Mouse (Mus musculus) neural tube, embryonic 15.5 days (tissue): ENCODE measurements around the gene Slc13a2. TPM values are rescaled to one million over a fixed set of nuclear protein-coding genes. Genes with fewer than 3 reads are reported as not detected.

ENCODE experiments used
- ATAC-seq: fragments of 200-750 bp; cut with Nextera tagmentation; 2 replicates; pipeline ENCODE4 v1.8.0; 2017; ENCODE audit warnings: mild to moderate bottlenecking, moderate TSS enrichment, moderate library complexity; ENCODE audit not compliant: low FRiP score
- H3K27ac ChIP-seq: fragments of 300-500 bp; sonication (generic); replicated peaks from 2 replicates; pipeline ENCODE4 v1.5.1; 2015; ENCODE audit warnings: mild to moderate bottlenecking, inconsistent platforms
- H3K27me3 ChIP-seq: fragments of 300-500 bp; sonication (generic); replicated peaks from 2 replicates; pipeline ENCODE4 v1.6.1; 2015; ENCODE audit warnings: inconsistent platforms
- H3K36me3 ChIP-seq: fragments of 300-500 bp; sonication (generic); 2 replicates; pipeline ENCODE4 v1.6.1; 2015; ENCODE audit warnings: inconsistent platforms
- H3K4me1 ChIP-seq: fragments of 300-500 bp; sonication (generic); 2 replicates; pipeline ENCODE4 v1.6.1; 2015; ENCODE audit warnings: inconsistent platforms
- H3K4me2 ChIP-seq: fragments of 300-500 bp; sonication (generic); 2 replicates; pipeline ENCODE4 v1.6.1; 2015; ENCODE audit warnings: inconsistent platforms, mild to moderate bottlenecking, moderate library complexity
- H3K4me3 ChIP-seq: fragments of 300-500 bp; sonication (generic); replicated peaks from 2 replicates; pipeline ENCODE4 v1.5.1; 2015; ENCODE audit warnings: mild to moderate bottlenecking, inconsistent platforms
- H3K9ac ChIP-seq: fragments of 300-500 bp; sonication (generic); replicated peaks from 2 replicates; pipeline ENCODE4 v1.6.1; 2015; ENCODE audit warnings: mild to moderate bottlenecking, inconsistent platforms
- H3K9me3 ChIP-seq: fragments of 300-500 bp; sonication (generic); replicated peaks from 2 replicates; pipeline ENCODE4 v1.6.1; 2016; ENCODE audit warnings: inconsistent platforms
- WGBS: fragments of 180-500 bp; shearing (Covaris S2); methylation state at CpG from one replicate; pipeline ENCODE4 v1.1.7; 2015; ENCODE audit warnings: mixed read lengths; 5-methylcytosine and 5-hydroxymethylcytosine counted together
- polyA plus RNA-seq: library from polyadenylated mRNA; unstranded; fragments of >200 nt; fragmentation: Nextera tagmentation; extraction: Ambion mirVana; gene quantifications from 2 replicates; pipeline ENCODE4 v1.2.1, GENCODE M21; 2015

The Slc13a2 gene
- polyA plus RNA-seq: 0.42 TPM in 1 of 2 replicates, not detected in the other

- Histone ChIP-seq H3K4me3 (no peak within 1 kb of the TSS), H3K4me2 (no peak within 1 kb of the TSS), H3K4me1 (no peaks in the 10 kb centered on the region), H3K36me3 (no peaks in the 10 kb centered on the region), H3K9me3 (no peaks in the 10 kb centered on the region), H3K27me3 (peaks cover 17% of the 10 kb centered on the region), H3K9ac (no peak within 1 kb of the TSS), H3K27ac (no peak within 1 kb of the TSS)
- ATAC-seq: no peak
- WGBS: 17% methylated on average over 13 of the region's 13 CpGs
Measured at GRCm38 (mm10) chr11:78422055-78422819, at the start of gene Slc13a2. Slc13a2 (minus strand) TSS chr11:78422217.

- Histone ChIP-seq H3K36me3 (peaks cover 34% of the 10 kb centered on the region), H3K27me3 (no peaks in the 10 kb centered on the region), H3K4me3 (no peak overlapping the region), H3K9ac (no peak overlapping the region), H3K9me3 (no peaks in the 10 kb centered on the region), H3K4me1 (peaks cover 6% of the 10 kb centered on the region), H3K4me2 (no peak overlapping the region), H3K27ac (no peak overlapping the region)
- no peak for ATAC-seq
- WGBS: 93% methylated on average over 10 of the region's 10 CpGs
Measured at GRCm38 (mm10) chr11:78471326-78472103, 49.5 kb upstream of the Slc13a2 start.

GRCm38 (mm10) chr11:78467932-78468331, 45.9 kb upstream of the Slc13a2 start:
- Histone ChIP-seq H3K4me2 (no peak overlapping the region), H3K4me1 (peaks cover 18% of the 10 kb centered on the region), H3K27ac (no peak overlapping the region), H3K9me3 (no peaks in the 10 kb centered on the region), H3K36me3 (peaks cover 11% of the 10 kb centered on the region; the same call in 1 of the 2 replicates), H3K4me3 (no peak overlapping the region), H3K27me3 (no peaks in the 10 kb centered on the region), H3K9ac (no peak overlapping the region)
- ATAC-seq: no peak
- WGBS: 71% methylated on average over 3 of the region's 3 CpGs

GRCm38 (mm10) chr11:78467515-78467914, 45.5 kb upstream of the Slc13a2 start:
- Histone ChIP-seq H3K9ac (no peak overlapping the region), H3K27ac (no peak overlapping the region), H3K9me3 (no peaks in the 10 kb centered on the region), H3K4me3 (no peak overlapping the region), H3K4me1 (peaks cover 18% of the 10 kb centered on the region), H3K4me2 (no peak overlapping the region), H3K27me3 (no peaks in the 10 kb centered on the region), H3K36me3 (0 out of 2 replicates have a peak, but pooled peaks cover 7% of the 10 kb centered on the region)
- ATAC-seq: no peak
- WGBS: 85% methylated on average over 7 of the region's 7 CpGs

GRCm38 (mm10) chr11:78466242-78466912, 44.4 kb upstream of the Slc13a2 start:
- Histone ChIP-seq H3K4me1 (peaks cover 18% of the 10 kb centered on the region), H3K9me3 (no peaks in the 10 kb centered on the region; the same call in 1 of the 2 replicates), H3K4me3 (peak overlapping the region; percentile 73), H3K27ac (peak overlapping the region; percentile 95), H3K36me3 (0 out of 2 replicates have a peak, but pooled peaks cover under 1% of the 10 kb centered on the region), H3K27me3 (no peaks in the 10 kb centered on the region), H3K4me2 (peak overlapping the region; percentile 89), H3K9ac (peak overlapping the region; percentile 83)
- WGBS: 52% methylated on average over 23 of the region's 23 CpGs
- ATAC-seq: peak; percentile 19; the same call in 1 of the 2 replicates

GRCm38 (mm10) chr11:78465568-78466180, 43.7 kb upstream of the Slc13a2 start, which contains the start of gene Slc46a1:
Slc46a1 (plus strand) TSS chr11:78465697.
- Histone ChIP-seq H3K9ac (peak within 1 kb of the TSS; percentile 83), H3K27me3 (no peaks in the 10 kb centered on the region), H3K4me3 (peak within 1 kb of the TSS; percentile 73), H3K9me3 (no peaks in the 10 kb centered on the region; the same call in 1 of the 2 replicates), H3K4me2 (peak within 1 kb of the TSS; percentile 89), H3K27ac (peak within 1 kb of the TSS; percentile 95), H3K36me3 (no peaks in the 10 kb centered on the region), H3K4me1 (peaks cover 18% of the 10 kb centered on the region)
- WGBS: under 1% methylated on average over 41 of the region's 41 CpGs
- peak; percentile 94 for ATAC-seq

- H3K9me3 ChIP-seq: no peaks in the 10 kb centered on the region; the same call in 1 of the 2 replicates
- peaks cover 18% of the 10 kb centered on the region for H3K4me1 ChIP-seq
- ATAC-seq: no peak
- peak overlapping the region; percentile 95 for H3K27ac ChIP-seq
- WGBS: 28% methylated on average over 9 of the region's 9 CpGs
- H3K36me3 ChIP-seq: no peaks in the 10 kb centered on the region
- H3K4me3 ChIP-seq: peak overlapping the region; percentile 73
- peak overlapping the region; percentile 89 for H3K4me2 ChIP-seq
- H3K27me3 ChIP-seq: no peaks in the 10 kb centered on the region
- peak overlapping the region; percentile 83; the same call in 1 of the 2 replicates for H3K9ac ChIP-seq
Measured at GRCm38 (mm10) chr11:78465116-78465515, 43.1 kb upstream of the Slc13a2 start.

GRCm38 (mm10) chr11:78463286-78464036, 41.4 kb upstream of the Slc13a2 start:
- H3K4me1 ChIP-seq: peaks cover 18% of the 10 kb centered on the region
- no peak overlapping the region for H3K4me3 ChIP-seq
- no peaks in the 10 kb centered on the region for H3K27me3 ChIP-seq
- H3K9ac ChIP-seq: no peak overlapping the region
- no peak for ATAC-seq
- no peaks in the 10 kb centered on the region for H3K36me3 ChIP-seq
- H3K4me2 ChIP-seq: no peak overlapping the region
- WGBS: 69% methylated on average over 13 of the region's 13 CpGs
- no peaks in the 10 kb centered on the region; the same call in 1 of the 2 replicates for H3K9me3 ChIP-seq
- H3K27ac ChIP-seq: no peak overlapping the region

- Histone ChIP-seq H3K9ac (no peak overlapping the region), H3K27ac (no peak overlapping the region), H3K4me3 (no peak overlapping the region), H3K9me3 (no peaks in the 10 kb centered on the region; the same call in 1 of the 2 replicates), H3K27me3 (no peaks in the 10 kb centered on the region), H3K4me1 (peaks cover 18% of the 10 kb centered on the region), H3K36me3 (no peaks in the 10 kb centered on the region), H3K4me2 (no peak overlapping the region)
- 85% methylated on average over 5 of the region's 5 CpGs for WGBS
- no peak for ATAC-seq
Measured at GRCm38 (mm10) chr11:78462669-78463068, 40.7 kb upstream of the Slc13a2 start.

GRCm38 (mm10) chr11:78461894-78462293, 39.9 kb upstream of the Slc13a2 start:
- Histone ChIP-seq H3K36me3 (no peaks in the 10 kb centered on the region), H3K9ac (no peak overlapping the region), H3K4me3 (no peak overlapping the region), H3K27me3 (no peaks in the 10 kb centered on the region), H3K9me3 (no peaks in the 10 kb centered on the region; the same call in 1 of the 2 replicates), H3K27ac (no peak overlapping the region), H3K4me2 (no peak overlapping the region), H3K4me1 (peaks cover 15% of the 10 kb centered on the region)
- WGBS: 66% methylated on average over 1 of the region's 1 CpGs
- no peak for ATAC-seq
